Mouse (Mus musculus): ENCODE results near the gene 4930452B06Rik. TPM values are rescaled to one million over a fixed set of nuclear protein-coding genes. Genes with fewer than 3 reads are reported as not detected.
"Not testable (repeated sequence)": the region's sequence is repeated elsewhere in the genome, so short reads cannot be mapped to it uniquely, and the experiment has no call there.

Gene 4930452B06Rik
- polyA plus RNA-seq, 1 experiment, result not detected

GRCm38 (mm10) chr14:8585031-8585430 is 81.0 kb downstream of the 4930452B06Rik start:
- TF ChIP-seq GATA1 (IDR thresholded peaks at IDR 0.05; ENCODE audit: low read length) (no peak), TAL1 (IDR thresholded peaks at IDR 0.05; ENCODE audit: low read length) (no peak)
- Histone ChIP-seq H3K27me3 (ENCODE audit: control insufficient read depth) (no peaks in the 10 kb centered on the region), H3K4me3 (replicated peaks) (no peak overlapping the region), H3K9me3 (ENCODE audit: control insufficient read depth, low read length) (no peaks in the 10 kb centered on the region), H3K36me3 (ENCODE audit: control insufficient read depth) (no peaks in the 10 kb centered on the region), H3K4me1 (ENCODE audit: control insufficient read depth) (no peaks in the 10 kb centered on the region)

- not testable (repeated sequence) for H3K9me3 ChIP-seq (ENCODE audit: control insufficient read depth, low read length); H3K27me3 ChIP-seq (ENCODE audit: control insufficient read depth); H3K36me3 ChIP-seq (ENCODE audit: control insufficient read depth); H3K4me1 ChIP-seq (ENCODE audit: control insufficient read depth); H3K4me3 ChIP-seq (replicated peaks)
Measured at GRCm38 (mm10) chr14:8551006-8551405, 115.0 kb downstream of the 4930452B06Rik start.

GRCm38 (mm10) chr14:8549108-8549507 is 116.9 kb downstream of the 4930452B06Rik start:
- H3K4me1 ChIP-seq (ENCODE audit: control insufficient read depth), result no peaks in the 10 kb centered on the region
- H3K9me3 ChIP-seq (ENCODE audit: control insufficient read depth, low read length), result peaks cover 4% of the 10 kb centered on the region
- H3K27me3 ChIP-seq (ENCODE audit: control insufficient read depth), result no peaks in the 10 kb centered on the region
- no peak overlapping the region for H3K4me3 ChIP-seq (replicated peaks)
- no peaks in the 10 kb centered on the region; the same call in 1 of the 2 replicates for H3K36me3 ChIP-seq (ENCODE audit: control insufficient read depth)
- TF ChIP-seq TAL1 (IDR thresholded peaks at IDR 0.05; ENCODE audit: low read length) (no peak), GATA1 (IDR thresholded peaks at IDR 0.05; ENCODE audit: low read length) (no peak)

GRCm38 (mm10) chr14:8536024-8536423 is 130.0 kb downstream of the 4930452B06Rik start:
- Histone ChIP-seq H3K4me1 (ENCODE audit: control insufficient read depth) (no peaks in the 10 kb centered on the region), H3K4me3 (replicated peaks) (no peak overlapping the region), H3K27me3 (ENCODE audit: control insufficient read depth) (no peaks in the 10 kb centered on the region), H3K9me3 (ENCODE audit: control insufficient read depth, low read length) (peaks cover 6% of the 10 kb centered on the region), H3K36me3 (ENCODE audit: control insufficient read depth) (no peaks in the 10 kb centered on the region)
- TF ChIP-seq TAL1 (IDR thresholded peaks at IDR 0.05; ENCODE audit: low read length) (no peak), GATA1 (IDR thresholded peaks at IDR 0.05; ENCODE audit: low read length) (no peak)

GRCm38 (mm10) chr14:8525232-8525631 is 140.8 kb downstream of the 4930452B06Rik start:
- no peak for TF ChIP-seq GATA1 (IDR thresholded peaks at IDR 0.05; ENCODE audit: low read length)
- no peak for TF ChIP-seq TAL1 (IDR thresholded peaks at IDR 0.05; ENCODE audit: low read length)
- no peaks in the 10 kb centered on the region for H3K27me3 ChIP-seq (ENCODE audit: control insufficient read depth)
- no peak overlapping the region for H3K4me3 ChIP-seq (replicated peaks)
- no peaks in the 10 kb centered on the region for H3K4me1 ChIP-seq (ENCODE audit: control insufficient read depth)
- H3K36me3 ChIP-seq (ENCODE audit: control insufficient read depth), result no peaks in the 10 kb centered on the region
- H3K9me3 ChIP-seq (ENCODE audit: control insufficient read depth, low read length), result no peaks in the 10 kb centered on the region

GRCm38 (mm10) chr14:8517681-8518080 is 148.4 kb downstream of the 4930452B06Rik start:
- Histone ChIP-seq H3K27me3 (ENCODE audit: control insufficient read depth) (no peaks in the 10 kb centered on the region), H3K9me3 (ENCODE audit: control insufficient read depth, low read length) (no peaks in the 10 kb centered on the region), H3K36me3 (ENCODE audit: control insufficient read depth) (no peaks in the 10 kb centered on the region), H3K4me1 (ENCODE audit: control insufficient read depth) (no peaks in the 10 kb centered on the region), H3K4me3 (replicated peaks) (no peak overlapping the region)
- no peak for TF ChIP-seq GATA1 (IDR thresholded peaks at IDR 0.05; ENCODE audit: low read length)
- no peak for TF ChIP-seq TAL1 (IDR thresholded peaks at IDR 0.05; ENCODE audit: low read length)

GRCm38 (mm10) chr14:8514071-8514470 is 152.0 kb downstream of the 4930452B06Rik start:
- Histone ChIP-seq H3K4me1 (ENCODE audit: control insufficient read depth) (no peaks in the 10 kb centered on the region), H3K9me3 (ENCODE audit: control insufficient read depth, low read length) (no peaks in the 10 kb centered on the region), H3K4me3 (replicated peaks) (no peak overlapping the region), H3K36me3 (ENCODE audit: control insufficient read depth) (no peaks in the 10 kb centered on the region), H3K27me3 (ENCODE audit: control insufficient read depth) (no peaks in the 10 kb centered on the region)
- no peak for TF ChIP-seq GATA1 (IDR thresholded peaks at IDR 0.05; ENCODE audit: low read length)
- no peak for TF ChIP-seq TAL1 (IDR thresholded peaks at IDR 0.05; ENCODE audit: low read length)

- H3K9me3 ChIP-seq (ENCODE audit: control insufficient read depth, low read length), result no peaks in the 10 kb centered on the region
- TF ChIP-seq GATA1 (IDR thresholded peaks at IDR 0.05; ENCODE audit: low read length) (no peak), TAL1 (IDR thresholded peaks at IDR 0.05; ENCODE audit: low read length) (no peak)
- no peak overlapping the region for H3K4me3 ChIP-seq (replicated peaks)
- H3K36me3 ChIP-seq (ENCODE audit: control insufficient read depth), result no peaks in the 10 kb centered on the region
- H3K4me1 ChIP-seq (ENCODE audit: control insufficient read depth), result no peaks in the 10 kb centered on the region
- H3K27me3 ChIP-seq (ENCODE audit: control insufficient read depth), result no peaks in the 10 kb centered on the region
Measured at GRCm38 (mm10) chr14:8511276-8511675, 154.8 kb downstream of the 4930452B06Rik start.

GRCm38 (mm10) chr14:8510288-8510959 is 155.6 kb downstream of the 4930452B06Rik start:
- TF ChIP-seq TAL1 (IDR thresholded peaks at IDR 0.05; ENCODE audit: low read length), result no peak
- no peak for TF ChIP-seq GATA1 (IDR thresholded peaks at IDR 0.05; ENCODE audit: low read length)
- Histone ChIP-seq H3K36me3 (ENCODE audit: control insufficient read depth) (no peaks in the 10 kb centered on the region), H3K4me1 (ENCODE audit: control insufficient read depth) (no peaks in the 10 kb centered on the region), H3K9me3 (ENCODE audit: control insufficient read depth, low read length) (no peaks in the 10 kb centered on the region), H3K27me3 (ENCODE audit: control insufficient read depth) (no peaks in the 10 kb centered on the region), H3K4me3 (replicated peaks) (no peak overlapping the region)

GRCm38 (mm10) chr14:8508669-8509068 is 157.4 kb downstream of the 4930452B06Rik start:
- H3K9me3 ChIP-seq (ENCODE audit: control insufficient read depth, low read length), result no peaks in the 10 kb centered on the region
- no peak overlapping the region for H3K4me3 ChIP-seq (replicated peaks)
- no peaks in the 10 kb centered on the region for H3K4me1 ChIP-seq (ENCODE audit: control insufficient read depth)
- H3K36me3 ChIP-seq (ENCODE audit: control insufficient read depth), result no peaks in the 10 kb centered on the region
- no peak for TF ChIP-seq TAL1 (IDR thresholded peaks at IDR 0.05; ENCODE audit: low read length)
- TF ChIP-seq GATA1 (IDR thresholded peaks at IDR 0.05; ENCODE audit: low read length), result no peak
- H3K27me3 ChIP-seq (ENCODE audit: control insufficient read depth), result no peaks in the 10 kb centered on the region
